Mouse (Mus musculus) spleen, adult 12 weeks (tissue): Measurements from ENCODE around the gene Gucy2g.
"Not testable (repeated sequence)": the region's sequence is repeated elsewhere in the genome, so short reads cannot be mapped to it uniquely, and the experiment has no call there.

Experiments
- DNase-seq: peaks from one replicate; pipeline ENCODE4 v3.0.0; 2022; ENCODE audit warnings: low spot score

The Gucy2g gene

GRCm38 (mm10) chr19:55207205-55207604, 33.8 kb downstream of the Gucy2g start:
- DNase-seq, result peak; percentile 19

GRCm38 (mm10) chr19:55206482-55207138, 34.4 kb downstream of the Gucy2g start:
- DNase-seq, result no peak

GRCm38 (mm10) chr19:55198303-55198702, 42.7 kb downstream of the Gucy2g start:
- no peak for DNase-seq

GRCm38 (mm10) chr19:55195574-55195973, 45.5 kb downstream of the Gucy2g start:
- no peak for DNase-seq

- DNase-seq, result no peak
Observed at GRCm38 (mm10) chr19:55194520-55195170, 46.4 kb downstream of the Gucy2g start.

- DNase-seq, result no peak
Observed at GRCm38 (mm10) chr19:55193717-55194394, 47.2 kb downstream of the Gucy2g start.

GRCm38 (mm10) chr19:55192254-55192945, 48.6 kb downstream of the Gucy2g start:
- no peak for DNase-seq

- no peak for DNase-seq
Observed at GRCm38 (mm10) chr19:55191596-55191995, 49.4 kb downstream of the Gucy2g start.

GRCm38 (mm10) chr19:55190065-55190464, 51.0 kb downstream of the Gucy2g start:
- DNase-seq, result no peak

- DNase-seq, result no peak
Observed at GRCm38 (mm10) chr19:55185651-55186050, 55.4 kb downstream of the Gucy2g start.

- DNase-seq, result no peak
Observed at GRCm38 (mm10) chr19:55185074-55185473, 56.0 kb downstream of the Gucy2g start.

- no peak for DNase-seq
Observed at GRCm38 (mm10) chr19:55184442-55184841, 56.6 kb downstream of the Gucy2g start.

- DNase-seq, result no peak
Observed at GRCm38 (mm10) chr19:55180433-55180832, 60.6 kb downstream of the Gucy2g start, which contains the start of gene Tectb. Gene Tectb, plus strand, starts transcription at chr19:55180733.

- no peak for DNase-seq
Observed at GRCm38 (mm10) chr19:55177143-55177542, 63.9 kb downstream of the Gucy2g start.

GRCm38 (mm10) chr19:55171585-55171984, 69.5 kb downstream of the Gucy2g start:
- DNase-seq, result no peak

GRCm38 (mm10) chr19:55170399-55170798, 70.6 kb downstream of the Gucy2g start:
- no peak for DNase-seq

GRCm38 (mm10) chr19:55169236-55169729, 71.8 kb downstream of the Gucy2g start:
- not testable (repeated sequence) for DNase-seq

GRCm38 (mm10) chr19:55168360-55168759, 72.7 kb downstream of the Gucy2g start:
- DNase-seq, result no peak

- DNase-seq, result no peak
Observed at GRCm38 (mm10) chr19:55167741-55168140, 73.3 kb downstream of the Gucy2g start.

- no peak for DNase-seq
Observed at GRCm38 (mm10) chr19:55166741-55167140, 74.3 kb downstream of the Gucy2g start.

- no peak for DNase-seq
Observed at GRCm38 (mm10) chr19:55165954-55166353, 75.1 kb downstream of the Gucy2g start.

GRCm38 (mm10) chr19:55165183-55165865, 75.7 kb downstream of the Gucy2g start:
- no peak for DNase-seq
